ENCODE assay signal across 8 mouse cellular contexts in the genomic region with DNA sequence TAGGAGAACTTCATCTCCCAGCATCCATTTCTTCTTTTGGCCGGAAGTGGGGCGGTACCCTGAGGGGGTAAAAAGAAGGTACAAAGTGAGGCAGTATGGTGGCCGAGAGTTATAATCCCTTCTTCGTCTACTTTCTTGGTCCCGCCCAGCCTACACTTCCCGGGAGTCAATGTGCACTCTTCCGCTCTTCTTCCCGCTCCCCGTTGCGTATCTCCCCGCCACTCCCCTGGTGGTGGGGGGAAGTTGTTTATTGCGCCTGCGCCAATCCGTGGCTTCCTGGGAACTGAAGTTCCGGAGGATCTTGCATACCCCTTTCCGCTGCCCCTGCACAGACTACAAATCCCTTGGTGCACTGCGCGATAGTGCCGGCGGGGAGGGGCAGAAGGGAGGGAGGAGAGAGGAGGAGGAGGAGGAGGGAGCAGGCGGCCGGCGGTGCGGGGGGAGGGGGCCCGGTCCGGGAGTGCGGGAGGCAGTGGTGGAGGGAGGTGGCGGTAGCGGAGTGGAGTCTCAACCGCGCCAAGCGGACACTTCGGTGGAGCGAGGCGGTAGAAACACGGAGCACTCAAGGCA. TPM values are rescaled to one million over a fixed set of nuclear protein-coding genes. Genes with fewer than 3 reads are reported as not detected.
DNase-seq lines count a peak whose midpoint lies in the region; ATAC-seq lines count a peak whose summit lies in the region.

A gene (plus strand): TSS at position 387 of the 570 bp plus-strand sequence.

- peak; percentile 65 for ATAC-seq in megakaryocyte progenitor cell, adult 5-6 weeks (replicated peaks; ENCODE audit: poor library complexity)

- DNase-seq in adipocyte (ENCODE audit: low spot score) = peak; percentile 99
- peak; percentile 99 for DNase-seq in embryo, embryonic 10 days (ENCODE audit: low spot score)
- DNase-seq in gastrocnemius, postnatal 10 days = peak; percentile 93
- peak; percentile 99 for DNase-seq in induced T-regulatory cell, adult 2 months (ENCODE audit: low read depth)
- DNase-seq in left cerebral cortex, adult 9 months (ENCODE audit: low spot score in 2 of 2) = peak; percentile 98 to 99
- DNase-seq in right cerebral cortex, postnatal 14 days = peak; percentile 96
- peak; percentile 94 to 98 for DNase-seq in urinary bladder, postnatal 36 days (ENCODE audit: low spot score in 2 of 2)

RNA-seq across cellular contexts. Expression of the gene that starts here (rescaled TPM):
- 10 to 100 TPM; 22.2 to 28.9 TPM for total RNA-seq in gastrocnemius, postnatal 10 days (2021)
- 34.5 and 37.9 TPM in 2 replicates for total RNA-seq in megakaryocyte progenitor cell, adult 5-6 weeks (2015)
- total RNA-seq in megakaryocyte progenitor cell, adult 5-6 weeks (2017) = 31.7 and 40.0 TPM in 2 replicates

Comparison
In these comparisons a context has a peak if more than half of its experiments do, and no peak if none do; other contexts are left out.
1. Peak in every context shown above with its lines: DNase-seq and ATAC-seq.